Mouse (Mus musculus) heart, postnatal 0 days (tissue): ENCODE results near the gene Zbtb16.

ENCODE experiments used
- CTCF ChIP-seq: IDR thresholded peaks from 2 replicates; pipeline ENCODE4 v1.5.1; 2016; ENCODE audit warnings: antibody characterized with exemption, control low read depth, low read depth
- EP300 ChIP-seq: IDR thresholded peaks from 2 replicates; pipeline ENCODE4 v1.6.1; 2016; ENCODE audit warnings: antibody characterized with exemption, low read depth

DNA sequence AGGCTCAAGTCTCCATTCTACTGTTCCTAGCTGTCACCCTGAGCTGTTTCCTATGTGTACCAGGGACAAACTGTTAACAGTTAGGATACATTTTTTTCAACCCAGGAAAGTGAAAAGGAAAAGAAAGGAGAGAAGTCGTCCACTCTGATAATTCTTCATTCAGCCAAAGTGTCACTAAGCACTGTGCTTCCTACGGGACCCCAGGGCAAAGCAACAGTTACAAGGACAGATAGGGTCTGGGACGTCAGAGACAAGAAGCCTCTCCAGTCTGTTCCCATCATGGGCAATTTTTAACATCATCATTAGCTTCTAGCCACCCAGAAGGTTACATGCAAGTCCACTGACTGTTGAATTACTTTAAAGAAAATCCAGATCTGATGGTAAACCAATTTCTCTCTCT lies 111.3 kb downstream of the Zbtb16 start:
- TF ChIP-seq CTCF: no peak
- no peak for TF ChIP-seq EP300
